18 mouse cellular contexts compared by ENCODE assay signal in genomic region chr10:59816569-59816968, GRCm38 (mm10).
DNase-seq lines count a peak whose midpoint lies in the region; ATAC-seq lines count a peak whose summit lies in the region.
"Had no signal": no experiment of that assay in that cellular context is flagged by ENCODE, and none has a peak within 500 bp of the region (broad histone marks: within the 10 kb centered on the region; RNA-seq: fewer than 3 reads in every experiment).

No protein-coding gene starts in this region.

- WGBS in hindbrain, embryonic 13.5 days: 81% methylated on average over 6 of the region's 6 CpGs
- WGBS in hindbrain, embryonic 16.5 days: 74% methylated on average over 6 of the region's 6 CpGs

- H3K9me3 ChIP-seq in hindbrain, embryonic 13.5 days: no peaks in the 10 kb centered on the region
- H3K9me3 ChIP-seq in hindbrain, embryonic 16.5 days (ENCODE audit: control insufficient read depth, low read length): no peaks in the 10 kb centered on the region
- H3K9me3 ChIP-seq: midbrain, embryonic 10.5 days; neural tube, embryonic 13.5 days had no signal

- peaks cover 10% of the 10 kb centered on the region for H3K4me1 ChIP-seq in hindbrain, embryonic 13.5 days (replicated peaks)
- H3K4me1 ChIP-seq in hindbrain, embryonic 16.5 days (ENCODE audit: control insufficient read depth, insufficient read depth, low read depth, low read length): 0 out of 2 replicates have a peak, but pooled peaks cover 2% of the 10 kb centered on the region

- H3K36me3 ChIP-seq in hindbrain, embryonic 13.5 days: no peaks in the 10 kb centered on the region
- H3K36me3 ChIP-seq in hindbrain, embryonic 16.5 days (ENCODE audit: control insufficient read depth, insufficient read depth, low read length): no peaks in the 10 kb centered on the region
- H3K36me3 ChIP-seq: midbrain, embryonic 10.5 days; neural tube, embryonic 13.5 days had no signal

- no peaks in the 10 kb centered on the region for H3K27me3 ChIP-seq in hindbrain, embryonic 13.5 days
- H3K27me3 ChIP-seq in hindbrain, embryonic 16.5 days (replicated peaks; ENCODE audit: control insufficient read depth, insufficient read depth, low read length): no peaks in the 10 kb centered on the region
- H3K27me3 ChIP-seq: neural tube, embryonic 13.5 days had no signal

- H3K27ac ChIP-seq in hindbrain, embryonic 13.5 days: no peak overlapping the region
- H3K27ac ChIP-seq in hindbrain, embryonic 16.5 days (ENCODE audit: low read depth, low read length): no peak overlapping the region
- H3K27ac ChIP-seq: midbrain, embryonic 10.5 days; neural tube, embryonic 13.5 days had no signal

- H3K4me2 ChIP-seq in hindbrain, embryonic 13.5 days: no peak overlapping the region
- no peak overlapping the region for H3K4me2 ChIP-seq in hindbrain, embryonic 16.5 days (ENCODE audit: low read length)
- H3K4me2 ChIP-seq: neural tube, embryonic 13.5 days had no signal

- H3K9ac ChIP-seq in hindbrain, embryonic 13.5 days: peak overlapping the region; percentile 19; the same call in 1 of the 2 replicates
- no peak overlapping the region for H3K9ac ChIP-seq in hindbrain, embryonic 16.5 days (ENCODE audit: low read depth, low read length)
- H3K9ac ChIP-seq: neural tube, embryonic 13.5 days had no signal

- no peak overlapping the region for H3K4me3 ChIP-seq in hindbrain, embryonic 13.5 days
- H3K4me3 ChIP-seq in hindbrain, embryonic 16.5 days (ENCODE audit: low read length): no peak overlapping the region
- H3K4me3 ChIP-seq: erythroblast, embryonic 14.5 days; midbrain, embryonic 10.5 days; neural tube, embryonic 13.5 days had no signal

- DNase-seq in right cerebral cortex, adult 2 months (ENCODE audit: low spot score in 2 of 2): peak; percentile 25 to 47
- DNase-seq in right cerebral cortex, postnatal 14 days: no peak
- peak; percentile 28 to 43 for DNase-seq in cerebellum, postnatal 10 days
- DNase-seq in lung, postnatal 10 days: no peak
- DNase-seq in lung, adult 18-20 months: no peak
- DNase-seq: B cell, adult 2 months; gastrocnemius, postnatal 10 days; kidney, adult 9 months; kidney, postnatal 36 days; lung, adult 2 months; lung, postnatal 4 days; spleen, adult 18-20 months; thymus, adult 18-20 months had no signal

- no peak for ATAC-seq in hindbrain, embryonic 13.5 days (ENCODE audit: low FRiP score)
- ATAC-seq in hindbrain, embryonic 16.5 days: no peak

Comparison
In these comparisons a context has a peak if more than half of its experiments do, and no peak if none do; other contexts are left out.
1. DNase-seq: peak in right cerebral cortex, adult 2 months (2 of 2) and cerebellum, postnatal 10 days (2 of 2); none in right cerebral cortex, postnatal 14 days (single experiment), lung, postnatal 10 days (single experiment) and lung, adult 18-20 months (0 of 2).